Mouse (Mus musculus): ENCODE results near the gene Wdr75. TPM values are rescaled to one million over a fixed set of nuclear protein-coding genes. Genes with fewer than 3 reads are reported as not detected.

Gene Wdr75
- total RNA-seq (2023), result 10 to 100 TPM; 64.0 to 72.7 TPM

DNA sequence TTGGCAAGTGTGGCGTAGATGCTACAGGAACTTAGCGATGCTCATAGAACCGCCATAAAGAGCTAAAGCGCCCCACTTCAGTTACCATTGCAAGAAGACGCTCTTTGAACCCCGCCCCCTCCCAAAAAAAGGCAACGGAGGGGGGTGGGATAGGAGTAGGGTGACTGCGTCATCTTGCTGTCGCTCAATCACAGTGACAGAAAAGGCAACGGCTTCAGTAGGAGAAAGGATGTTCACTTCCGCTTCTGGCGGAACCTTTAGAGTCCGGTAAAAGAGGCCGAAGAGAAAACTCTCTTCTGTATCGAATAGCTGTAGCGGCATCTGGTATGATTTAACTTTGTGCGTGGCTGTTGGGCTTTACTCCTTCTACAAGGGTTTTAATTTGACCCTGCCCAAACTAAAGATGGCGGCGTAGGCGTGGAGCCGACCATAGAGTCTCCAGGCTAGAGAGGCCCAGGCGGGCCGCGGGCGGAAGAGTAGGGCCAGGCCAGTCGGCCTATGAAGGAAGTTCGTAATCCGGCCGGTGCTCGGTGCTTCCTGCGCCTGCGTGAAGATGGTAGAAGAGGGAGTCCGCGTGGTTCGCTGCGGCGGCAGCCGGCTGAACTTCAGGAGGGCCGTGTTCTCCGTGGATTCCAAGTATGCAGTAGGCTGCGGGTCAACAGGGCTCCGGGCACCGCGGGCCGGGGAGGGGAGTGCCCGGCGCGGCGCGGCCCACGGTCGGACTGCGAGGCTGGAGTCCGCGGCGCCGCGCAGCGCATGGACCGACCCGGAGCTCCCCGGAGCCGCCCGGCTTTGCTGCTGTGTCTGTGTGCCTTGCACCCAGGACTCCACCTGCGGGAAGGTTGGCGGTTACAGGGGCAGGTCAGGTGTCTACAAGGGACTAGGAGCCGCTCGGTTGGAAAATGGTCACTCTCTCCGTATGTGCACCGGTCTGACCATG is at the start of gene Wdr75:
Wdr75 (plus strand) TSS at position 198 of the 940 bp plus-strand sequence.

Other genes starting within 250 kb of the Wdr75 start
- not detected for gene Gm5269, start 95.1 kb downstream of the Wdr75 start, total RNA-seq (2023)
- 1 to 10 TPM; 1.9 to 6.5 TPM for gene Slc40a1, start 131.4 kb downstream of the Wdr75 start, total RNA-seq (2023)

Measured in B cell, adult 67 days (primary cell).